Mouse (Mus musculus) midbrain, postnatal 0 days (tissue): ENCODE measurements around the gene Slc37a1. TPM values are rescaled to one million over a fixed set of nuclear protein-coding genes. Genes with fewer than 3 reads are reported as not detected.

Experiments used
- ATAC-seq: fragments of 200-750 bp; cut with Nextera tagmentation; 2 replicates; pipeline ENCODE4 v1.8.0; 2017; ENCODE audit warnings: moderate number of reproducible peaks, mild to moderate bottlenecking, moderate TSS enrichment, moderate library complexity; ENCODE audit not compliant: low FRiP score
- DNase-seq: peaks from one replicate; pipeline ENCODE4 v3.0.0-alpha.2; 2015; ENCODE audit warnings: low spot score
- H3K27ac ChIP-seq: fragments of 300-500 bp; sonication (generic); 2 replicates; pipeline ENCODE4 v1.5.1; 2014; ENCODE audit warnings: low read depth, mild to moderate bottlenecking, low read length, mixed read lengths
- H3K27me3 ChIP-seq: fragments of 300-500 bp; sonication (generic); 2 replicates; pipeline ENCODE4 v1.6.1; 2014; ENCODE audit warnings: low read length, control low read depth, mixed read lengths; ENCODE audit not compliant: insufficient read depth
- H3K36me3 ChIP-seq: fragments of 300-500 bp; sonication (generic); 2 replicates; pipeline ENCODE4 v1.6.1; 2014; ENCODE audit warnings: low read length, control low read depth, mixed read lengths; ENCODE audit not compliant: insufficient read depth
- H3K4me1 ChIP-seq: fragments of 300-500 bp; sonication (generic); 2 replicates; pipeline ENCODE4 v1.6.1; 2014; ENCODE audit warnings: mild to moderate bottlenecking, control low read depth, antibody characterized with exemption, low read length, mixed read lengths; ENCODE audit not compliant: insufficient read depth
- H3K4me2 ChIP-seq: fragments of 300-500 bp; sonication (generic); 2 replicates; pipeline ENCODE4 v1.6.1; 2014; ENCODE audit warnings: low read depth, mild to moderate bottlenecking, low read length, mixed read lengths; ENCODE audit not compliant: poor library complexity, severe bottlenecking
- H3K4me3 ChIP-seq: fragments of 300-500 bp; sonication (generic); 2 replicates; pipeline ENCODE4 v1.5.1; 2014; ENCODE audit warnings: low read depth, mild to moderate bottlenecking, low read length, moderate library complexity
- H3K9ac ChIP-seq: fragments of 300-500 bp; sonication (generic); replicated peaks from 2 replicates; pipeline ENCODE4 v1.6.1; 2014; ENCODE audit warnings: mild to moderate bottlenecking, low read length, moderate library complexity, mixed read lengths; ENCODE audit not compliant: poor library complexity, severe bottlenecking
- H3K9me3 ChIP-seq: fragments of 300-500 bp; sonication (generic); 2 replicates; pipeline ENCODE4 v1.6.1; 2016; ENCODE audit warnings: low read length, control low read depth
- CTCF ChIP-seq: IDR thresholded peaks from 2 replicates; pipeline ENCODE4 v1.5.1; 2016; ENCODE audit warnings: antibody characterized with exemption, mild to moderate bottlenecking
- WGBS: fragments of 180-500 bp; shearing (Covaris S2); extraction: QIAGEN DNeasy Blood & Tissue Kit; methylation state at CpG from one replicate; pipeline ENCODE4 v1.1.7; 2014; 5-methylcytosine and 5-hydroxymethylcytosine counted together
- polyA plus RNA-seq: library from polyadenylated mRNA; unstranded; fragments of >200 nt; fragmentation: Nextera tagmentation; extraction: Ambion mirVana; gene quantifications from 2 replicates; pipeline ENCODE4 v1.2.1, GENCODE M21; 2015
- total RNA-seq: library from RNA; depleted of rRNA; stranded (reverse); fragments of >200 nt; gene quantifications from 2 replicates; pipeline ENCODE4 v1.2.3, GENCODE M21; 2014; rRNA removed

Slc37a1 gene
- total RNA-seq (11.0 and 12.7 TPM in 2 replicates), polyA plus RNA-seq (6.9 and 7.6 TPM in 2 replicates)

DNA sequence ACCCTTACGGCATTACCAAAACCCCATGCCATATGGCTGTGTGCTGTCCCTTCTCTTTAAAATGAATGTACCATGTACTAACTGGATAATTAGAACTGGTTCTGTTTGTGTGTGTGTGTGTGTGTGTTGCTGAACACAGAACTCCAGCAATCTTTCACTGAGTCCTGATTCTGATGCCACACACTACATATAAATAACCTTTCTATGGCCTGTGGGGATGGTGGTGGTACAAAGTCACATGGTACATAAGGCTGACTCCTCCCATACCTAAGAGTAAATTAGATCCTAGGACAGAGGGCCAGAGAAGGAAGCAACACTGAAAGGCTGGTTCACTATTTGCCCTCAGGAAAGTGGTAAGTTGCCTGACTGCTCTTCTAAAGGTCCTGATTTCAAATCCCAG lies at the start of gene Slc37a1:
TSS of gene Slc37a1 (plus strand) at position 301 of the 400 bp plus-strand sequence.
- Histone ChIP-seq H3K4me3 (no peak within 1 kb of the TSS), H3K4me2 (no peak within 1 kb of the TSS), H3K9ac (no peak within 1 kb of the TSS), H3K4me1 (0 out of 2 replicates have a peak, but pooled peaks cover 2% of the 10 kb centered on the region), H3K9me3 (no peaks in the 10 kb centered on the region), H3K27me3 (no peaks in the 10 kb centered on the region), H3K27ac (no peak within 1 kb of the TSS), H3K36me3 (no peaks in the 10 kb centered on the region)
- no peak for TF ChIP-seq CTCF
- DNase-seq (no peak), ATAC-seq (no peak)
- 100% methylated on average over 1 of the region's 1 CpGs for WGBS

DNA sequence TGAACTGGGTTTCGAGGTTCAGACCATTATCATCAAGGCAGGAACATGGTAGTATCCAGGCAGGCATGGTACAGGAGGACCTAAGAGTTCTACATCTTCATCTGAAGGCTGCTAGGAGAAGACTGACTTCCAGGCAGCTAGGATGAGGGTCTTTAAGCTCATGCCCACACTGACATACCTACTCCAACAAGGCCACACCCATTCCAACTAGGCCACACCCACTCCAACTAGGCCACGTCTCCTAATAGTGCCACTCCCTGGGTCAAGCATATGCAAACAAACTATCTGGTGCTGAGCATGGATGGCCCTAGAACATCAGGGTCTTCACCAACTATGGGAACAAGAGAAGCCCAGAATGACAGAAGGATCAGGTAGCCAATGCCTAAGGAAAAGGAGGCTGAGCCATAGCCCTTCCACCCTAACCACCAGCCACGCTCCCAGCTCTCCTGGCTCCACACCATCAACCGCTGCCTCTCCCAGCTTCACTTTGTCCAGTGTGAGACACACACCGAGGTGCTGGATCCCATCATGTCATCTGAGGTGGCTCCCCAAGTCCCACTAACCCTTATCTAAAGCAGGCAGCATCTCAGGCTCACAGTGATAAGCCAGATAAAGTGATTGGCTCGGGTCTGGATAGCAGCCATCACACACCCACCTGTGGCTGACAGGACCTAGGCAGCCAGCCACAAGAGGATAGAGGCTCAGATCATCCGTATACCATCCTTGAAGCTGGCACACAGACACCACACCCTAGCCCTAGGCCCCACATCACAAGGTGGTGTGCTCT lies 48.2 kb upstream of the Slc37a1 start:
- Histone ChIP-seq H3K4me3 (no peak overlapping the region), H3K27ac (no peak overlapping the region), H3K9me3 (no peaks in the 10 kb centered on the region), H3K9ac (no peak overlapping the region), H3K27me3 (no peaks in the 10 kb centered on the region), H3K4me1 (no peaks in the 10 kb centered on the region), H3K36me3 (no peaks in the 10 kb centered on the region), H3K4me2 (no peak overlapping the region)
- DNase-seq (no peak), ATAC-seq (no peak)
- no peak for TF ChIP-seq CTCF
- whole genome bisulfite sequencing, result 85% methylated on average over 7 of the region's 7 CpGs

DNA sequence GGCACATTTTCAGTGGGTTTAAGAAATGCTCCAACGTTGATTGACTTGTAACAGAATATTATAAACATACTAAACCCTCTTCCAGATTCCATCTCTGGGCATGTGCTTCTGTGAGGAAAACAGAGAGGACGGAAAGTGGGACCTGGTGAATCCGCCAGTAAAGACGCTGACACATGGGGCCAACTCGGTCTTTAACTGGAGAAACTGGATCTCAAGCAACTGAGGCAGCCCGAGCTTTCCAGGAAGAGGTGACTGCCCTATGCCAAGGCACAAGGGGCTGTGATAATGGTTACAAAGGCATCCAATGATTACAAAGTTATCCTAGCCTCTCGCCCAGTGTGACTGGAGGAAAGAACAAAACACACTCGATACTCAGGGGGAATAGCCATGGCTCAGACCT lies 45.4 kb upstream of the Slc37a1 start:
- Histone ChIP-seq H3K36me3 (no peaks in the 10 kb centered on the region), H3K9me3 (no peaks in the 10 kb centered on the region), H3K27ac (no peak overlapping the region), H3K4me1 (no peaks in the 10 kb centered on the region), H3K27me3 (no peaks in the 10 kb centered on the region), H3K9ac (no peak overlapping the region), H3K4me2 (no peak overlapping the region), H3K4me3 (no peak overlapping the region)
- no peak for DNase-seq
- no peak for TF ChIP-seq CTCF
- ATAC-seq, result no peak
- 88% methylated on average over 8 of the region's 8 CpGs for WGBS

DNA sequence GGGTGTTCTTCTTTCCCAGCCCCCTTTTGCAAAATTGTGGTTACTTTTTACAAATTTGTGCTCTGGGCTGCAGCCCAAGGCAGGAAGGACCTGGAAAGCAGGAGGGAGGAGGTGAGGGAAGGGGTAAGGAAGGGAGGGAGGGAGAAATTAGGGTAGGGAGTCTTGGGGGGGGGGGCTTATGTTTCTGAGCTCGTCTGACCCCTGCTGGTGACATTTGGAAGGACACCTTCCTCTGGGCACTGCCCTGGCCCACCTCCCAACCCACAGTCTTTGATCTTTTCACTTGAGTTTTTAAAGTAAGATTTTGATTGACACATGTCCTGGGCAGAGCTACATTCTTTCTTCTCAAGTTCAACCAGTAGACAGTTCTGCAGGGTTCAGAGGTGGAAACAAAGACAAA lies 43.8 kb upstream of the Slc37a1 start:
- ATAC-seq, result no peak
- Histone ChIP-seq H3K36me3 (no peaks in the 10 kb centered on the region), H3K4me3 (no peak overlapping the region), H3K9ac (no peak overlapping the region), H3K4me2 (no peak overlapping the region), H3K27me3 (no peaks in the 10 kb centered on the region), H3K27ac (no peak overlapping the region), H3K9me3 (no peaks in the 10 kb centered on the region), H3K4me1 (no peaks in the 10 kb centered on the region)
- no peak for DNase-seq
- 0% methylated on average over 1 of the region's 1 CpGs for WGBS
- TF ChIP-seq CTCF, result peak; percentile 39; the same call in 1 of the 2 replicates

DNA sequence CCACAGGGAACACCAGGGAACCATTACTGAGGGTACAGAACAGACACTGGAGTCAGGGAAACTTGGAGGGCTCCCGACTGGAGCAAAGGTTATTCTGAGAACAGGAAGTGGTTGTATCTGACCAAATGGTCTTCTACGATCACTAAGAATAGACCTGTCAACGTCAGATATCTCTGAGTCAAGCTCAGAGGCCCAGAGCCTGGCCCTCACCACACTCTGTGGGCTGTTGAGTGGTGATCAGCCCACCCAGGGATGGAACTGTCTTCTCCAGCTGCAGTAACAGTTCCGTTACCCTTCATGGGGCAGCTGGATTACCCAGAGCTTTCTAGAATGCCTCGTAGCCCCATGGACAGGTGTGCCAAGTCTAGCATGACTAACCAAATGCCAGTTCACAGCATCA lies 41.3 kb upstream of the Slc37a1 start:
- TF ChIP-seq CTCF, result no peak
- H3K27ac ChIP-seq, result no peak overlapping the region
- no peaks in the 10 kb centered on the region for H3K9me3 ChIP-seq
- H3K9ac ChIP-seq, result no peak overlapping the region
- H3K4me3 ChIP-seq, result no peak overlapping the region
- no peaks in the 10 kb centered on the region for H3K27me3 ChIP-seq
- DNase-seq, result no peak
- no peak overlapping the region for H3K4me2 ChIP-seq
- 83% methylated on average over 5 of the region's 5 CpGs for WGBS
- H3K36me3 ChIP-seq, result no peaks in the 10 kb centered on the region
- no peak for ATAC-seq
- no peaks in the 10 kb centered on the region for H3K4me1 ChIP-seq

DNA sequence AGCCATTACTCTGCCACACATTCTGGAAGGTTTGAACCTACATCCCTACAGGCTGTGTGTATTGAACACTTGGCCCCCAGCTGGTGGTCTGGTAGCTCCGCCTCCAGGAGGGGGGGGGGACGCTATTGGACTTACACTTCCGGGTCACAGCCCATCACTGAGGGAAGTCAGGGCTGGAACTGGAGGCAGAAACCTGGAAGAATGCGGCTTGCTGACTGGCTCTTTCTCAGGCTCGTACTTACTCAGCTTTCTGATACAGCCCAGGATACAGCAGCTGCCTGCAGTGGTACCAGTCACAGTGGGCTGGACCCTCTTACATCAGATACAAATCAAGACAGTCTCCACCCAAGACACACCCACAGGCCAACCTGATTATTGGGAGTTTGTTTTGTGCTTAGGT lies 39.4 kb upstream of the Slc37a1 start:
- Histone ChIP-seq H3K9ac (no peak overlapping the region), H3K27ac (no peak overlapping the region), H3K36me3 (no peaks in the 10 kb centered on the region), H3K4me1 (no peaks in the 10 kb centered on the region), H3K4me3 (no peak overlapping the region), H3K4me2 (no peak overlapping the region), H3K27me3 (no peaks in the 10 kb centered on the region), H3K9me3 (no peaks in the 10 kb centered on the region)
- WGBS, result 48% methylated on average over 5 of the region's 5 CpGs
- ATAC-seq (no peak), DNase-seq (no peak)
- TF ChIP-seq CTCF, result no peak
